Mouse (Mus musculus) layer of hippocampus, adult 18-20 months (tissue): ENCODE measurements at regions not wholly inside any gene's neighbourhood (a gene's known extent, or its start where the extent isn't known, plus 50 kb on each side); places are given as distances from the start of the nearest gene placed in this dataset.
A peak's percentile ranks its signal among the peaks of the same experiment; 100 is the strongest.

Source experiments
- DNase-seq, 2 experiments: peaks; one replicate each; pipeline ENCODE4 v3.0.0; 2022; ENCODE audit warnings: low spot score in 2 of 2

GRCm38 (mm10) chr12:12715528-12715927 lies 226.2 kb downstream of the Mycn start:
- DNase-seq: peak in 1 of 2 experiments; percentile 13

- DNase-seq: no peak
Measured at GRCm38 (mm10) chr12:12710184-12710609, 231.5 kb downstream of the Mycn start.

- DNase-seq: peak; percentile 14 to 27
Measured at GRCm38 (mm10) chr12:12708954-12709523, 232.7 kb downstream of the Mycn start.

- peak; percentile 11 to 56 for DNase-seq
Measured at GRCm38 (mm10) chr12:12706326-12706920, 235.3 kb downstream of the Mycn start.

GRCm38 (mm10) chr12:12701735-12702134 lies 240.0 kb downstream of the Mycn start:
- DNase-seq: no peak

GRCm38 (mm10) chr12:12701060-12701667 lies 240.6 kb downstream of the Mycn start:
- DNase-seq: no peak

GRCm38 (mm10) chr12:12693838-12694777 lies 247.6 kb downstream of the Mycn start:
- DNase-seq: no peak

- no peak for DNase-seq
Measured at GRCm38 (mm10) chr12:12687376-12687775, 254.3 kb downstream of the Mycn start.

- no peak for DNase-seq
Measured at GRCm38 (mm10) chr12:12685217-12685522, 256.5 kb downstream of the Mycn start.

- DNase-seq: peak in 1 of 2 experiments; percentile 33
Measured at GRCm38 (mm10) chr12:12684481-12685216, 257.1 kb downstream of the Mycn start.

- DNase-seq: no peak
Measured at GRCm38 (mm10) chr12:12683733-12684470, 257.8 kb downstream of the Mycn start.

GRCm38 (mm10) chr12:12681101-12681500 lies 260.6 kb downstream of the Mycn start:
- no peak for DNase-seq

GRCm38 (mm10) chr12:12680371-12680921 lies 261.3 kb downstream of the Mycn start:
- DNase-seq: peak; percentile 27 to 55

- DNase-seq: peak; percentile 55 to 76
Measured at GRCm38 (mm10) chr12:12676676-12677075, 265.0 kb downstream of the Mycn start.

GRCm38 (mm10) chr12:12669931-12670330 lies 271.8 kb downstream of the Mycn start:
- no peak for DNase-seq

GRCm38 (mm10) chr12:12668919-12669318 lies 272.8 kb downstream of the Mycn start:
- DNase-seq: no peak

- no peak for DNase-seq
Measured at GRCm38 (mm10) chr12:12655611-12656010, 286.1 kb downstream of the Mycn start.

GRCm38 (mm10) chr12:12655184-12655583 lies 286.5 kb downstream of the Mycn start:
- DNase-seq: no peak

- no peak for DNase-seq
Measured at GRCm38 (mm10) chr12:12652361-12652760, 289.4 kb downstream of the Mycn start.

GRCm38 (mm10) chr12:12650309-12650708 lies 291.4 kb downstream of the Mycn start:
- no peak for DNase-seq
